Mouse (Mus musculus) liver, embryonic 11.5 days (tissue): Measurements from ENCODE around the gene Mnat1. TPM values are rescaled to one million over a fixed set of nuclear protein-coding genes. Genes with fewer than 3 reads are reported as not detected.
A peak's percentile ranks its signal among the peaks of the same experiment; 100 is the strongest.
"Not testable (repeated sequence)": the region's sequence is repeated elsewhere in the genome, so short reads cannot be mapped to it uniquely, and the experiment has no call there.

Experiments used
- ATAC-seq: fragments of 200-750 bp; cut with Nextera tagmentation; replicated peaks from 2 replicates; pipeline ENCODE4 v1.8.0; 2017; ENCODE audit warnings: moderate number of reproducible peaks, mild to moderate bottlenecking, moderate TSS enrichment, moderate library complexity; ENCODE audit not compliant: low FRiP score
- DNase-seq: peaks from one replicate; pipeline ENCODE4 v3.0.0-alpha.2; 2017; ENCODE audit warnings: low spot score
- H3K27ac ChIP-seq: fragments of 300-500 bp; sonication (generic); 2 replicates; pipeline ENCODE4 v1.5.1; 2014; ENCODE audit warnings: mild to moderate bottlenecking, low read depth, low read length, control low read depth
- H3K27me3 ChIP-seq: fragments of 300-500 bp; sonication (generic); replicated peaks from 2 replicates; pipeline ENCODE4 v1.6.1; 2014; ENCODE audit warnings: low read length, mixed read lengths; ENCODE audit not compliant: control insufficient read depth, insufficient read depth
- H3K36me3 ChIP-seq: fragments of 300-500 bp; sonication (generic); 2 replicates; pipeline ENCODE4 v1.6.1; 2014; ENCODE audit warnings: mild to moderate bottlenecking, low read length, moderate library complexity, mixed read lengths; ENCODE audit not compliant: control insufficient read depth, insufficient read depth
- H3K4me1 ChIP-seq: fragments of 300-500 bp; sonication (generic); replicated peaks from 2 replicates; pipeline ENCODE4 v1.6.1; 2014; ENCODE audit warnings: low read length, mixed read lengths; ENCODE audit not compliant: control insufficient read depth, insufficient read depth
- H3K4me2 ChIP-seq: fragments of 300-500 bp; sonication (generic); 2 replicates; pipeline ENCODE4 v1.6.1; 2014; ENCODE audit warnings: mild to moderate bottlenecking, control low read depth, moderate library complexity
- H3K4me3 ChIP-seq: fragments of 300-500 bp; sonication (generic); 2 replicates; pipeline ENCODE4 v1.5.1; 2014; ENCODE audit warnings: low read depth, low read length, control low read depth
- H3K9ac ChIP-seq: fragments of 300-500 bp; sonication (generic); 2 replicates; pipeline ENCODE4 v1.6.1; 2014; ENCODE audit warnings: low read depth, low read length, control low read depth
- H3K9me3 ChIP-seq: fragments of 300-500 bp; sonication (generic); 2 replicates; pipeline ENCODE4 v1.6.1; 2016; ENCODE audit warnings: low read length, inconsistent platforms, mixed read lengths; ENCODE audit not compliant: control insufficient read depth
- WGBS: fragments of 180-500 bp; shearing (Covaris S2); extraction: QIAGEN DNeasy Blood & Tissue Kit; methylation state at CpG from one replicate; pipeline ENCODE4 v1.1.7; 2014; 5-methylcytosine and 5-hydroxymethylcytosine counted together
- polyA plus RNA-seq: library from polyadenylated mRNA; unstranded; fragments of >200 nt; fragmentation: Nextera tagmentation; extraction: Ambion mirVana; gene quantifications from 2 replicates; pipeline ENCODE4 v1.2.1, GENCODE M21; 2014

Mnat1 gene
- polyA plus RNA-seq, 1 experiment from 2014 or later: 30.5 TPM

GRCm38 (mm10) chr12:73112326-73113087 is 11.0 kb upstream of the Mnat1 start:
- Histone ChIP-seq H3K36me3 (no peaks in the 10 kb centered on the region), H3K27ac (peak overlapping the region; percentile 11; the same call in 1 of the 2 replicates), H3K9ac (peak overlapping the region; percentile 51), H3K4me1 (peaks cover 7% of the 10 kb centered on the region; the same call in 1 of the 2 replicates), H3K27me3 (peaks cover 53% of the 10 kb centered on the region), H3K4me3 (peak overlapping the region; percentile 66), H3K4me2 (peak overlapping the region; percentile 86), H3K9me3 (no peaks in the 10 kb centered on the region)
- peak; percentile 69 for DNase-seq
- 0 out of 2 replicates have a peak, but pooled peaks have one; percentile 24 for ATAC-seq
- WGBS: under 1% methylated on average over 65 of the region's 71 CpGs

GRCm38 (mm10) chr12:73113196-73113595 is 10.3 kb upstream of the Mnat1 start, which contains the start of gene Six4:
TSS of gene Six4 (minus strand) at chr12:73113456.
- Histone ChIP-seq H3K4me1 (peaks cover 7% of the 10 kb centered on the region; the same call in 1 of the 2 replicates), H3K27me3 (peaks cover 53% of the 10 kb centered on the region), H3K4me2 (peak within 1 kb of the TSS; percentile 86), H3K9ac (peak within 1 kb of the TSS; percentile 51), H3K4me3 (peak within 1 kb of the TSS; percentile 66), H3K36me3 (no peaks in the 10 kb centered on the region), H3K27ac (peak within 1 kb of the TSS; percentile 11; the same call in 1 of the 2 replicates), H3K9me3 (no peaks in the 10 kb centered on the region)
- 1% methylated on average over 20 of the region's 20 CpGs for WGBS
- DNase-seq (peak; percentile 69), ATAC-seq (peak; percentile 79)

- Histone ChIP-seq H3K9ac (no peak overlapping the region), H3K36me3 (no peaks in the 10 kb centered on the region), H3K4me3 (no peak overlapping the region), H3K27me3 (no peaks in the 10 kb centered on the region), H3K9me3 (no peaks in the 10 kb centered on the region), H3K27ac (no peak overlapping the region), H3K4me1 (0 out of 2 replicates have a peak, but pooled peaks cover 3% of the 10 kb centered on the region), H3K4me2 (no peak overlapping the region; the same call in 1 of the 2 replicates)
- DNase-seq (no peak), ATAC-seq (no peak)
- WGBS: 69% methylated on average over 4 of the region's 4 CpGs
Observed at GRCm38 (mm10) chr12:73125250-73125649, 1.7 kb downstream of the Mnat1 start.

- no peak overlapping the region for H3K9ac ChIP-seq
- no peak overlapping the region for H3K4me3 ChIP-seq
- H3K4me1 ChIP-seq: no peaks in the 10 kb centered on the region
- no peaks in the 10 kb centered on the region for H3K9me3 ChIP-seq
- no peaks in the 10 kb centered on the region; the same call in 1 of the 2 replicates for H3K36me3 ChIP-seq
- 71% methylated on average over 3 of the region's 3 CpGs for WGBS
- no peak for ATAC-seq
- no peaks in the 10 kb centered on the region for H3K27me3 ChIP-seq
- H3K4me2 ChIP-seq: no peak overlapping the region
- no peak overlapping the region for H3K27ac ChIP-seq
- DNase-seq: no peak
Observed at GRCm38 (mm10) chr12:73140732-73141131, 17.2 kb downstream of the Mnat1 start.

GRCm38 (mm10) chr12:73147236-73147635 is 23.7 kb downstream of the Mnat1 start:
- Histone ChIP-seq H3K4me3 (no peak overlapping the region), H3K4me1 (no peaks in the 10 kb centered on the region; the same call in 1 of the 2 replicates), H3K27ac (no peak overlapping the region), H3K9me3 (no peaks in the 10 kb centered on the region), H3K36me3 (no peaks in the 10 kb centered on the region; the same call in 1 of the 2 replicates), H3K4me2 (no peak overlapping the region), H3K9ac (no peak overlapping the region), H3K27me3 (no peaks in the 10 kb centered on the region)
- no peak for ATAC-seq
- 64% methylated on average over 3 of the region's 3 CpGs for WGBS
- no peak for DNase-seq

- H3K4me1 ChIP-seq, H3K9me3 ChIP-seq, H3K27ac ChIP-seq, DNase-seq, H3K9ac ChIP-seq, H3K4me2 ChIP-seq, H3K27me3 ChIP-seq, H3K4me3 ChIP-seq, H3K36me3 ChIP-seq: not testable (repeated sequence)
- WGBS: 78% methylated on average over 5 of the region's 5 CpGs
- ATAC-seq: 0 out of 2 replicates have a peak, but pooled peaks have one; percentile 41
Observed at GRCm38 (mm10) chr12:73151038-73151437, 27.5 kb downstream of the Mnat1 start.

- ATAC-seq (no peak), DNase-seq (no peak)
- Histone ChIP-seq H3K9me3 (no peaks in the 10 kb centered on the region), H3K4me2 (no peak overlapping the region), H3K36me3 (no peaks in the 10 kb centered on the region), H3K27ac (no peak overlapping the region), H3K4me1 (no peaks in the 10 kb centered on the region; the same call in 1 of the 2 replicates), H3K9ac (no peak overlapping the region), H3K27me3 (no peaks in the 10 kb centered on the region), H3K4me3 (no peak overlapping the region)
- 89% methylated on average over 4 of the region's 4 CpGs for WGBS
Observed at GRCm38 (mm10) chr12:73154150-73154549, 30.6 kb downstream of the Mnat1 start.

- Histone ChIP-seq H3K4me3 (no peak overlapping the region), H3K36me3 (no peaks in the 10 kb centered on the region), H3K4me1 (no peaks in the 10 kb centered on the region), H3K9me3 (no peaks in the 10 kb centered on the region), H3K27ac (no peak overlapping the region), H3K4me2 (no peak overlapping the region), H3K9ac (no peak overlapping the region), H3K27me3 (no peaks in the 10 kb centered on the region)
- 67% methylated on average over 4 of the region's 4 CpGs for WGBS
- no peak for DNase-seq
- ATAC-seq: no peak
Observed at GRCm38 (mm10) chr12:73160341-73160740, 36.8 kb downstream of the Mnat1 start.
